Mouse (Mus musculus) hematopoietic stem cell, adult 5-6 weeks (primary cell): ENCODE data around the gene Samd4b. TPM values are rescaled to one million over a fixed set of nuclear protein-coding genes. Genes with fewer than 3 reads are reported as not detected.

Experiments
- ATAC-seq, 2 experiments: fragments of 125-278 bp in 1 of 2; replicated peaks in 1 of 2; 2 replicates each; pipeline ENCODE4 v1.8.0; 2016 to 2017; ENCODE audit warnings: inconsistent platforms in 2 of 2, mild to moderate bottlenecking in 2 of 2, moderate number of reproducible peaks in 2 of 2, low read depth in 1 of 2, moderate TSS enrichment in 1 of 2; ENCODE audit not compliant: low FRiP score in 2 of 2, poor library complexity in 2 of 2, severe bottlenecking in 2 of 2, insufficient read depth in 1 of 2, low TSS enrichment in 1 of 2
- total RNA-seq: library from RNA; stranded (forward); fragments of 172-1452, 232-1000 nt; gene quantifications from 2 replicates; pipeline ENCODE4 v1.2.3, GENCODE M21; 2017

Samd4b gene
- total RNA-seq, 1 experiment from 2014 or later: 6.3 TPM

DNA sequence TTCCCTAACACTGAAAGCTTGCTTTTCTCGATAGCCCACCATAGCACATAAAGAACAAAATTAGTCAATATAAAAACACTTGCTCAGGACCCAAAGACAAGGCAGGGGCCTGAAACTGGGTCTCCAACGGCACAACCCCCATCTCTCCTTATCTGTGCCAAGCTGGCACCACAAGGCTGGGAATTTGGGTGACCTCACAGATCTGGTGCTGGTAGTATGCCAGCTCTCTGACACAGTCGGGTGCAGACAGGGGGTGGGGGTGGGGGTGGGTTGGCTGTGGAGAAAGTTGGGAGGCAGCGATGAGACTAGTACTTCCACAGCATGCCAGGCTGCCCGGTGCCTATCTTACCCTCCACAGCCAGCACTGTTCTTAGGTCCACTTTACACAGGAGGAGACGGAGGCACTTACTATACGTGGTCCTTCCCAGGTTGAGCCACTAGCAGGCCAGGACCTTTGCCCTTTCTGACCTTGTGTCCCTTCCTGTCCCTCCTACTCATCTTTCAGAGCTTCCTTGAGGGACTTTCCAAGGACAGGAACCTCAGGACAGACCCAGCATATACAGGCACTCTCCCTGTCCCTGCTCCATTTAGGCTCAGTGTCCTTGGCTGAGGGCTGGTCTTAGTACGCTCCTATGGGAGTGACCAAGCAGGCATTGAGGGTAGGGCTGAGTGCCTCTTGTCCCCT lies 2.1 kb downstream of the Samd4b start:
- no peak for ATAC-seq

DNA sequence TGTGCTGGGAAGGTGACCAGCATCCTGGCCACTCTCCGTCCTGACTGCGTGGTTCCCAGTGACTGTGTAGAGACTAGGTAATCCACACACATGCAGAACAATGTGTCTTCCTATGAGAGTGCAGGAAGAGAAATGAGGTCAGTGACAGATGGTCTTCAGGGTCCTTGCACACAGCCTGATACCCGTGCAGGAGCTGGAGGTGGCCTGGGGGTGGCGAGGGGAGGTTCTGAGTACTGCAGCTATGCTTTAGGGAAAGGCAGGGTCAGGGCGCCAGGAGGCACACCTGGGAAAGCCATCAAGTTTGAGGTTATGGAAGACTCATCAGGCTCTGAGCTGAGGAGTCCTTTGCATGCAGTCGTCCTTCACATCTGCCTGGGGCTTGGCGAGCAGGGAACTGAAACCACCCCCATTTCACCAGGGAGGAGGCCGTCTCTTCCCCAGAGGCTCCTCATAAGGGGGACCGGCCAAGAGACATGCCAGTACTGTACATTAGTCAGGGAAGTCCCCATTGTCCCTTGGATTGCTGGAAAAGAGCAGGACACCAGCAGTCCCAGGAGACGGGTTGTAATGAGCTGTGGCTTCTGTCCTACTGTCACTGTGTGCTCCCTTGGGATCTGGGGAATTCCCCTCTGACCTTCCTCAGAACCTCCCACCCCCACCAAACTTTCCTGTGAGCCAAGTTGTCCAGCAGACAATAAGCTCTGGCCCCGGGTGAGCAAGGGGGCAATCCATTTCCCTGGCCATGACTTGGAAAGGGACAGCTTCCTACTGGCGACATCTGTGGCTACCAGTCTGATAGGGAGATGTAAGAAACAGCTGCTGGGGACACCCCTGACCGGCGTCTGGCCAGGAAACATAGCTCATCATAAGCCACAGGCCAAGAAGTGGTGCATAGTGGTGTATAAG lies 4.5 kb downstream of the Samd4b start:
- ATAC-seq: no peak

DNA sequence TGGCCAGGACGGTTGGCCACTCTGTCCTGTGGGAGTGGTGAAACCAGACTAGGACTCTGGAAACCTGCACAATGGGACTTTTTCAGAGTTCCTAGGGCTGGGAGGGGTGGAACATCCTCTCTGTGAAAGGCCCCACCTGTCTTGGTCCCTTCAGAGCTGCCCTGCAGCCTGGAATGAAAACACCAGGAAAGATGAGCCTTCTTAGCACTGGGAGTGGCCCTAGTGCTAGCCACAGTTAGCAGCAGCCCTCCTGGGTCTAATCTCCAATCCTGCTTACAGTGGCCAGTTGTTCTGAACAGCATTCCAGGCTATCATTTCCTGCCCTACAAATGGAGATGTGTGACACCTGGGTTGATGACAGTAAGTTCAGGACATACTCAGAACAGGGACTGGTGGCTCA lies 6.1 kb downstream of the Samd4b start:
- no peak for ATAC-seq

DNA sequence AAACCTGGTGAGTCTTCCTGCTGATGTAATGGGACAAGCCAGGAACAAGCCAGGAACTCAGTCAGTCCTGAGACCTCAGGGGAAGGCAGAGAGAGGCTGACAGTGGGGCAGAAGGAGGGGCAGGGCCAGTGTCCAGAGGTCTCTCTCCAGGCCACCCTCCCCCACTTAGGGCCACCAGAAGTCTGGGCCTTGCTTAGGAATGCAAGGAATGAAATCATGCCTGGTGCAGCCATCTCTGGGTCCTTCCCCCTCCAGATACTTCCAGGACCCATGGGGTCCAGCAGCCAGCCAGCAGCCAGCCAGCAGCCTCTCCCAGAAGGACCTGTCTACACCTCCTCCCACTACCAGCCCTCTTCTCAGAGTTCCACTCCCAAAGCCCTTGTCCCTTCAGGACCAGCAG lies 10.3 kb downstream of the Samd4b start:
- ATAC-seq: no peak

DNA sequence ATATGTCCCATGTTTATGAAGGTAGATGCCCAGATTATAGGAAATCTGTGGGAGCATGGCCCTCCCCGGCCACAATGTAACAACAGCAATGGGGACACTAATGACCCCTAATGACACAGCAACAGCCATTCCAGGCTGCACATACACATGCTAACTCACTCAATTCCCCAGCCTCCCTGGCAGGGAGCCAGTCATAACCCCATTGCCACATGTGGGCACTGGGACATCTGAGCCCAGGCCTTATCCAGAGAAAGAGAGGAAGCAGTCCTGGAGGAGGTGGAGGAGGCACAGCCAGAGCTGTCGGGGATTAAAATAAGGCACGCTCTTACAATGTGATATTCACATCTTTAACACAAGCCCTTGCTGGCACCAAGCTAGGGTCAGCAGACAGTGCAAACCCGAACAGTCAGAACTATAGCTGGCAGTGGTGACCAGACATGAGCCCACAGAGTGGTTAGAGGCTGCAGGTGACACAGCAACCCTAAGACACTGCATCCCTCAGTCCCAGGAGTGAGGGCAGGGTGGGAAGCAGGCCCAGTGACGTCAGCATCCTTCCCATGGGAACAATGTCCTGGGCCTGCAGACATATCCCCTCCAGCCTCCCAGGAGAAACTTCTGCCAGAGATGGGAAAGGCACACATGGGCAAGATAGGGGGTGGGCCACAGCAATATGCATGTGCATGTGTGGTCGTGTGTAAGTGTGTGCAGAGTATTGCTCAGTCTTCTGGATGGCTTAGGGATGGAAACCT lies 11.1 kb downstream of the Samd4b start:
- ATAC-seq: no peak

DNA sequence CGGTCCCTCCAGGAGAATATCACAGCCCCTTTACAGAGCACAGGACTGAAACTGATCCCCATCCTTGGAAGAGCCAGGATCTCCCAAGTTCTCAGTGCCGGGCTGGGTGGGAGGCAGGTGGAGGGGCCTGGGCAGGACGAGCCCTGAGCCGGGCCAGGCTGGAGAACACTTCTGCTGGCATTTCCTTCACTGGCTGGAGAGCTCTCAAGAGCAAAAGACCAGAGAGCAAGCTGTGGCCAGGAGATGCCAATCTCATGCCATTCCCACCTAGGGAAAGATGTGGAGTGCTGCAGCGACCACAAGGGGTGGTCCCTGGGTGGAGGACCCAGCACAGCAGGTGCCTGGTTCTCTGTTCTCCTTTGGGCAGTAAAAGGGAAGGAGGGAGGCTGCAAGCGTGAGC lies 12.9 kb downstream of the Samd4b start:
- ATAC-seq: no peak

DNA sequence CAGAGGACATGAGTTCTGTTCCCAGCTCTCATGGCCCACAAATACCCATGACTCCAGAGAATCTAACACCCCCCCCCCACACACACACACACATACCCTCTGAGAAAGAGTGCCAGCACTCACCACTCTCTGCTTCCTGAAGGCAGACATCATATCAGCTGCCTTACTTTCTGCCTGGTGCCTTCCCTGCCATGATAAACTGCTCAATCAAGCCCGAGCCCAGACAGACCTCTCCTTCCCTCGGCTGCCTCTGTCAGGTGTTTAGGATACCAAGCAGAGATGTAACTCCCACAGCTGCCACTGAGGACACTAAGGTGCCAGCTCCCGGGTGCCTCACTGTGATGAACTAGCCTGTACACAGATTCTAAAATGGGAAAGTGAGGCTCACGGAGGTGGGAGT lies 13.5 kb downstream of the Samd4b start:
- ATAC-seq: no peak

DNA sequence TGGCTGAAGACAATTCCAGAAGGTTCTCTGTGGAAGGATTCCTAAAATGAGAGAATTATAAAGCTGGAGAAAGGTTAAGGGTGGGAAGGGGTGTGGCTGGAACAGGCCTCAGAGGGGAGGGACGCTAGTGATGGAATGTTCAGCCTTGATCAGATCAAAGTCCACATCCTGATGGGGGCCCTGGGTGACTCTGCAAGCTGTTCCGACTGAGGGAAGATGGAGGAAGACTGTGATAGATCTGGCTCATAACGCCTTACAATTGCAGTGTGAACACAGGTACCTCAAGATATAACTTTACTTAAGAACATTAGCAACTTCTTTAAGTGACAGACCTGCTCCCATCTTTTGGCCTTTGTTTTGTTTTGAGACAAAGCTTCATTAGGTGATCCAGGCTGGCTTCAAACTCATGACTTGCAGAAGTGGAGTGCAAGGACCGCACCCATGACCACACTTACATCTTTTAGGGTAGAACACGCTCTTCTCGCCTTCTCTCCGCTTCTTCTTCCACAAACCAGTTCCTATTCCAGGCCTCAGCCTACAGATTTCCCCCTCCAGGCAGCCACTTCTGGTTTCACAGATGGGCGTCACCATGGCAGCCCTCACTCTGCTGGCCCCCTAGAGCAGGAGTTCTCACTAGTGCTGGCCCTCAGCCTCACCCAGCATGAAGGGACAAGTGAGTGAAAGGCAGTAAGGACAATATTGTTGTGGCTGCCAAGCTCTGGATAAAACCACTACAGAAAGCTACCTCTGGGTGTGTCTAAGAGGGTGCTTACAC lies 14.2 kb downstream of the Samd4b start:
- ATAC-seq: no peak

DNA sequence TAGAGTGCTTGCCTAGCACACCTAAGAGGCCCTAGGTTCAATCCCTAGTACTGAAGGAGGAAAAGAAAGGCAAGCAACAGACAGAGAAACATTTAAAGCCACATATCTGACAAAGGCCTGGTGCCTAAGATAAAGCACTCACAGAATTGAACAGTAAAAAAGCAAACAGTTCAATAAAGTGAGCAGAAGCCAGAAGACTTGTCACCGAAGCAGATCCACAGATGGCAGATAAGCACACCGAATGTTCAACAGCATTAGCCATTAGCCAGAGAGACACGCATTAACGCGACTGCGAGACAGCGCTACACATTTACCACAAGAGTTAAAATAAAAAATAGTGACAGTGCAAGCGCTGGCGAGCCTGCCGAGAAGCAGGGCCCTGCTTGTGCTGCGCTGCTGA lies 15.1 kb downstream of the Samd4b start:
- no peak for ATAC-seq

DNA sequence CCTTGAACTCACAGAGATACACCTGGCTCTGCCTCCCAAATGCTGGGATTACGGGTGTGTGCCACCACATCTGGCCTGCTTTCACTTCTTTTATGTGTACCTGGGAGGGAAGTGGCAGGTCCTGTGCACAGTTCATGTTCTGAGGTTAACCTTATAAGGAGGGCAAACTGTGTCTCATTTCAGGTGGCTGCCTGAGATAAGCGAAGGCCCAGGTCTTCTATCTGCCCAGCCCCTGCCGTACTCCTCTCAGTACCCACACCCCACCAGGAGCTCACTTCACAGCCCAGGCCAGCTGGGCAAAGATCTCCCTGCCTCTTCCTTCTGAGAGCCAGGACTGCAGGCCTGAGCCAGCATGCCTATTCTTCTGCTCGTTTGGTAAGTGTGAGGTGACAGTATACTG lies 16.2 kb downstream of the Samd4b start:
- no peak for ATAC-seq

DNA sequence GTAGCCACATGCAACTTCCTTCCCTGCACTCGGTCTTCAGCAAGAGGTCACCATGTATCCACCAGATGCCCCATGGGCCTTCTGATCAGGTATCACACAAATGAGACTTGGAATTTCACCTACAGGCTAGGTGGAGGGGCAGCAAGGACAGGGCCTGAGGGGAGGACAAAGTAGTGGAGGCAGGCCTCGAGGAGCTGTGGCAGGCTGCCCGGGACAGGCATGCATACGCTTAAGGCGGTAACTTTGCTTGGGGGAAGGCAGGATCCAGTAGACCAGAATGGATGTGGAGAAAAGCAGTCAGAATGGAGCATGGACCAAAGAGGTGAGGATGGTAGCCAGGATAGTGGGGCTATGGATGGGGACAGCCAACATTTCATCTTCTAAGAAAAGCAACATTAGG lies 18.1 kb downstream of the Samd4b start:
- ATAC-seq: no peak

DNA sequence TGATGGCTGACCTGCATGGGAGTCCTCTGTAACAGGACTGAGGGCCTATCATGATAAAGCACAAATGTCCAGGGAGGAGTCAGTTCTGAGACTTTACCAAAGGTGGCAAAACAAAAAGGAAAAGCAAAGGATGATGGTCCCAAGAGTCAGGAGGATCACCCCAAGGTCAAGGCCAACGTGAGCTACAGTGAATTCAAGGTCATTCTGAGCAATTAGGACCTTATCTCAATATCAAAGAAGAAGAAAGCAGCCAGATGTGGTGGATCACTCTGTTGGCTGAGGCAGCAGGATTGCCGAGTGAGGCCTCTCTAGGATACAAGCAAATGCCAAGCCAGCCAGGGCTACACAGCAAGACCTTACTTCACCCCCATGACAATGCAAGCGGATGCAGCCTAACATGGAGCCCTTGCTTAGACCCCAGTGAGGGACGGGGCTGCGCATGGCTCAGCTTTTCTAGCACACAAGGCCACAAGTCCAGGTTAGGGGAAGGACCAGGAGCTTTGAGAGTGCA lies 19.3 kb downstream of the Samd4b start:
- no peak for ATAC-seq

DNA sequence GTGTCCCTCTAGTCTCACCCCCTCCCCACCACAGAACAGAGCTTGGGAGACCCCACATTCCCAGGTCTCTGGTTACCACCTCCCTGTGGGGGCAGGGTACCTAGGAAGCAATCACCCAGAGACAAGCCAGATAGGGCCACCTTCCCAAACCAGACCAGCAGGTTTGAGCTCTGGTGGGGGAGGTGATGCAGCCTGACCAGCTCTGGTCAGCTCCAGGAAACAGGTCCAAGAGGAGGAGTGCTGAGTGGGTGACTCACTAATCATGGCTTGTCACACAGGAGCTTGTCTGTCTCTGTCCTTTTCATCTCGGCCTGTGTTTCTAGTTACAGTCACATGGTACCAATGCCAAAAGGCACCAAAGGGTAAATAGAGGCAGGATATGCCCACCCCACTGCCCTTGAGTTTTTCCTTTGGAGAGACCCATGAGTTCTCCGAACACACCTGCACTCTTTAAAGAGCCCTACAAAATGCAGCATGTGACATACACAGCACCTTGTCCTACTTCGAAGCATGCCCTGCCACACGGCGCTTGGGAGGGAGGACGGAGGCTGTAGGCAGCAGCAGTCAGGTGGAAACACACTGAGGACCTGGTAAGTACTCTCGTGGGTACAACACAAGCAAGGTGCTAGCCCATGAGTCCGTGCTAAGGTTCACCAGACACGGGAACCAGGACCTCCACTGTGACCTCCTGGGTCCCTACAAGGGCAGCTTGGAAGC lies 20.0 kb downstream of the Samd4b start:
- no peak for ATAC-seq

DNA sequence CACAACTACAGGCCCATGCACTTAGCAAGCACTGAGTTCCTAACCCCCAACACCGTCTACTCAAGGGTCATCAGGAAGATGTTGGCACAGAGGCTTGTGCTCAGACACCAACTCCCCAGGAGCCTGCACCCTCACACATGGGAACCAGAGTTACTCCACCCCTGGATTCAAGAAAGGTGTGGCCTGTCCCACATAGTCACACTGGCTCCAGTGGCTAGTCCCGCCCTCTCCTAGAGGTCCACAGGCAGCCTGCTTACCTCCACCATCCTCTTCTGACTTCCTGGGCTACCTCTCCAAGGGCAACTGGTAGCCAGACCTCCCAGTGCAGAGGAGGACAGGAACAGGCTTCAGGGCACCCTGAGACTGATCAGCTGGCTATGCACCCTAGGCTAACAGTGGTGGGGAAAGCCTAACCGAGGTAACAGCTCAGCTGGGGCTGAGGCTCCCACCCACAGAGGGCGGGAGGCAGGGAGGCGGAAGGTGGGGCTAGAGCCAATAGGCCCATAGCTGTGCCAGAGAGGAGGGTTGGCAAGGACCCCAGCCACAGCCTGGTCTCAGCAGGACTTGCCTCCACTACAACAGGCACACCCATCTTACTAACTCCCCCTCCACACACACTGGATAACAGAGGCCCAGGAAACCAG lies 21.6 kb downstream of the Samd4b start:
- no peak; a peak in 1 of 4 replicates for ATAC-seq

DNA sequence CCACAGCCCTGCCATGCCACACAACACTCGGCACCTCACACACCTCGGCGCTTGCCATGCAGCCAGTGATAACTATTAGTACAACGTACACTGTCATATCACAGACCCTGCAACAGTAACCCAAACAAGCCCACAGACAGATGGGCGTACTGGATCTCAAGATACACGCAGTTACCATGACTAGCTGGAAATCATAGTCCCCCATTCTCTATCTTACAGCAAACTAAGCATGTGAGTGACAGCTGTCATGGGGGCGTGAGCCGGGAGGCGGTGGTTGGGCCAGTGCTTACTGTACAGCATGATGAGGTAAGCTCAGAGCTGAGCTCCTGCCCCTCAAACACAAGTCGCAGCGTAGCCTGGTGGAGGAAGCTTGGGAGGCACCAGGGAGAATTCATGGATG lies 22.3 kb downstream of the Samd4b start:
- ATAC-seq: no peak

DNA sequence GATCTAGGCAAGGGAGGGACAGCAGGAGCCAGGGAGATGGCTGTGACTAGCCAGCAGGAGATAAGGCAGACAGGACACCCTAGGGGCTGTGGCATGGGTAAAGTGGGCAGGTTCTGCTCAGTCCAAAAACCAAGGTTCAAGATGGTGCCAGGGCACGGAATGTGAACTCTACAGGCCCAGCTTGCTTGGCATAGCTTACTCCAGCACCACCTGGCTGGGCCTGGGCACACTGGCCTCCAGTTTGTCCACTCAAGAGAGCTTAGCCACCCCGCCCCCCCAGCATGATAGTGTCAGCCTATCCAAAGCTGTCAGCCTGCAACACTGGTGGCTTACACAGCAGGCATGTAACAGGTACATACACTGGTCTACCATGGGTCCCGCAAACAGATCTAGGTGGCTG lies 24.7 kb downstream of the Samd4b start:
- ATAC-seq: no peak
